Mouse (Mus musculus) hindbrain, embryonic 12.5 days (tissue): ENCODE data around the gene Ntm. TPM values are rescaled to one million over a fixed set of nuclear protein-coding genes. Genes with fewer than 3 reads are reported as not detected.

Experiments
- ATAC-seq: fragments of 200-750 bp; cut with Nextera tagmentation; 2 replicates; pipeline ENCODE4 v1.8.0; 2017; ENCODE audit warnings: moderate TSS enrichment; ENCODE audit not compliant: low FRiP score
- H3K27ac ChIP-seq: fragments of 300-500 bp; sonication (generic); 2 replicates; pipeline ENCODE4 v1.5.1; 2016; ENCODE audit warnings: mild to moderate bottlenecking
- H3K27me3 ChIP-seq: fragments of 300-500 bp; sonication (generic); 2 replicates; pipeline ENCODE4 v1.6.1; 2016; ENCODE audit warnings: mild to moderate bottlenecking
- H3K36me3 ChIP-seq: fragments of 300-500 bp; sonication (generic); 2 replicates; pipeline ENCODE4 v1.6.1; 2016; ENCODE audit warnings: mild to moderate bottlenecking
- H3K4me1 ChIP-seq: fragments of 300-500 bp; sonication (generic); 2 replicates; pipeline ENCODE4 v1.6.1; 2016
- H3K4me2 ChIP-seq: fragments of 300-500 bp; sonication (generic); replicated peaks from 2 replicates; pipeline ENCODE4 v1.6.1; 2016; ENCODE audit warnings: mild to moderate bottlenecking
- H3K4me3 ChIP-seq: fragments of 300-500 bp; sonication (generic); 2 replicates; pipeline ENCODE4 v1.5.1; 2016; ENCODE audit warnings: mild to moderate bottlenecking
- H3K9ac ChIP-seq: fragments of 300-500 bp; sonication (generic); 2 replicates; pipeline ENCODE4 v1.6.1; 2016; ENCODE audit warnings: mild to moderate bottlenecking, moderate library complexity
- H3K9me3 ChIP-seq: fragments of 300-500 bp; sonication (generic); replicated peaks from 2 replicates; pipeline ENCODE4 v1.6.1; 2016; ENCODE audit warnings: mild to moderate bottlenecking
- WGBS: fragments of 180-500 bp; shearing (Covaris S2); methylation state at CpG from one replicate; pipeline ENCODE4 v1.1.7; 2016; 5-methylcytosine and 5-hydroxymethylcytosine counted together
- polyA plus RNA-seq: library from polyadenylated mRNA; unstranded; fragments of >200 nt; fragmentation: Nextera tagmentation; extraction: Ambion mirVana; gene quantifications from 2 replicates; pipeline ENCODE4 v1.2.1, GENCODE M21; 2016

Gene Ntm
- polyA plus RNA-seq, 1 experiment from 2014 or later = 61.3 TPM

GRCm38 (mm10) chr9:29285144-29285543 is 677.8 kb downstream of the Ntm start:
- Histone ChIP-seq H3K9me3 (no peaks in the 10 kb centered on the region), H3K27me3 (no peaks in the 10 kb centered on the region), H3K27ac (peak overlapping the region; percentile 48; the same call in 1 of the 2 replicates), H3K4me2 (no peak overlapping the region), H3K9ac (no peak overlapping the region), H3K4me1 (no peaks in the 10 kb centered on the region), H3K36me3 (no peaks in the 10 kb centered on the region), H3K4me3 (no peak overlapping the region)
- peak; percentile 71 for ATAC-seq

DNA sequence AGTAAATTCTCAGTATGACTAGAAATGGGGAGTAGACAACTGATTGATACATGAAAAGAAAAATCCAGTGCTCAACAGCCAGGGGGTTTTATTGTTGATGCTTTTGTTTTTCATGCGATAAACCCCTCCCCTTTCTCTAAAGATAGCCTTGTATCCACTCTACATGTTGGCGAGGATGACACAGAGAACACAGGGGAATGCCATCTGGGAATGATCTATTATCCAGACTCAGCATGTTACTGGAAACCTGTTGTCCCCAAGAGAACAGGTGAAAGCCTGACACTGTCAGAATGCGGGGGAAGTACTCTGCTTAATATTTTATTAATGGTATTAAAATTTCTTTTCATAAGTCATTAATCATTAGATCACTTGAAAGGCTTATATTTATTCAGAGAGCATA is 690.1 kb downstream of the Ntm start:
- no peak overlapping the region for H3K4me2 ChIP-seq
- H3K9me3 ChIP-seq = no peaks in the 10 kb centered on the region
- ATAC-seq = no peak
- H3K36me3 ChIP-seq = no peaks in the 10 kb centered on the region
- WGBS = 69% methylated on average over 3 of the region's 3 CpGs
- H3K9ac ChIP-seq = no peak overlapping the region
- peaks cover 9% of the 10 kb centered on the region; the same call in 1 of the 2 replicates for H3K4me1 ChIP-seq
- no peaks in the 10 kb centered on the region for H3K27me3 ChIP-seq
- no peak overlapping the region for H3K4me3 ChIP-seq
- H3K27ac ChIP-seq = no peak overlapping the region

DNA sequence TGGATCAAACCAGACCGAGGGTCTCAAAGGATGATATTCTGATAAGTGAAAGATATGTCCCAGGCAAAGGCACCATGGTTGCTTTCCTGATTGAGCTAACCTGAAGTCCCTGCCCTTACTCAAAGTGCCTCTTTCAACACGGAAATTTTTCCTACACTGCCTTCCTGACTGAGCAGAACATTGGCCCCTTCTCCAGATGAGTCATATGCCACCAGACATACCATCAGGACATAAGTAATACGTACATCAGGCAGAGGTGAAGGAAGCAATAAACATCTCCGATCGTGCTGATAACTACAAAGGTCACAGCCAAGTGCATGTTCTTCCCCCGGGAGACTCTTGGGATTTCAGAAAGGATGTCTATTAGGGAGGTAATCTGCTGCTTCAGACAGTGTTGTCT is 693.0 kb downstream of the Ntm start:
- no peaks in the 10 kb centered on the region for H3K9me3 ChIP-seq
- no peak overlapping the region for H3K4me3 ChIP-seq
- no peak overlapping the region for H3K4me2 ChIP-seq
- 82% methylated on average over 6 of the region's 6 CpGs for WGBS
- H3K27me3 ChIP-seq = no peaks in the 10 kb centered on the region
- ATAC-seq = no peak
- H3K4me1 ChIP-seq = peaks cover 12% of the 10 kb centered on the region
- H3K27ac ChIP-seq = no peak overlapping the region
- H3K9ac ChIP-seq = no peak overlapping the region
- H3K36me3 ChIP-seq = no peaks in the 10 kb centered on the region

DNA sequence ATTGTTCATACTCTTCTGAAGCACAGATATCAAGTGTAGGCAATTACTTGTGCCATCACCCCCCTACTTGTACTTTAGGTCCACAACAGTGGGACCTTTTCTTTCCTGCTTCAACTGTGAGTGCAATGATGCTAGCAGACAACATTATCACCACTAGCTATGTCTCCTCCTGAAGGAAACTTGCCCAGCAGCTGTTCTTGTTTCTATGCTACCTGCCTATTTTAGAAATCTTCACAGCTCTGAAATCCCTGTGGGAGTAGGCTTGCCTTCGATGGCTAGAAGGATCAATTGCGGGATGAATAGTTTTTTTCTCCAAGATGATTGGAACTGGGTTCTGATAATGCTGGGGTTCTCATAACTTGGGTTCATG is 693.7 kb downstream of the Ntm start:
- Histone ChIP-seq H3K4me1 (peaks cover 12% of the 10 kb centered on the region), H3K9ac (no peak overlapping the region), H3K36me3 (no peaks in the 10 kb centered on the region), H3K9me3 (no peaks in the 10 kb centered on the region), H3K4me2 (no peak overlapping the region), H3K27ac (no peak overlapping the region), H3K27me3 (no peaks in the 10 kb centered on the region), H3K4me3 (no peak overlapping the region)
- 94% methylated on average over 2 of the region's 2 CpGs for WGBS
- ATAC-seq = no peak

GRCm38 (mm10) chr9:29268583-29269276 is 694.2 kb downstream of the Ntm start:
- H3K9me3 ChIP-seq = no peaks in the 10 kb centered on the region
- no peak overlapping the region for H3K27ac ChIP-seq
- H3K4me2 ChIP-seq = no peak overlapping the region
- H3K36me3 ChIP-seq = no peaks in the 10 kb centered on the region
- peaks cover 12% of the 10 kb centered on the region for H3K4me1 ChIP-seq
- no peak for ATAC-seq
- H3K4me3 ChIP-seq = no peak overlapping the region
- 65% methylated on average over 10 of the region's 10 CpGs for WGBS
- no peaks in the 10 kb centered on the region for H3K27me3 ChIP-seq
- H3K9ac ChIP-seq = no peak overlapping the region

DNA sequence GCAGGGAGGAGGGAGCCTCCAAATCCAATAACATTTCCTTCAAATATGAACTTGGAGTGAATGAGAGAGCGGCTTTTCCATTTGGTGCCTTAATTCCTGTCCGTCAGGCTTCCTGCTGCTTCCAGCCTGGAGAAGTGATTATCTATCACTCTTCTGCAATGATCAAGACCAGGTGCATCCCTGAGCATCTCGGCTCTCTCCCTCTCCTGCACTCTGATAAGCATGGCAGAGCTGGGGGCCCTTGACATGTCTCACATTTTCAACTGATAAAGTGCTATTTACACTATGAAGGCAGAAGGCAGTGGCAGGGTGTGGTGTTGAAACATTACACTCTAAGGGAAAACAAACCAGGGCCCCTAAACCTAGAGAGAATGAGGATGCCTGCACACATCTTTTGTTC is 695.3 kb downstream of the Ntm start:
- peaks cover 12% of the 10 kb centered on the region for H3K4me1 ChIP-seq
- no peaks in the 10 kb centered on the region for H3K36me3 ChIP-seq
- H3K4me2 ChIP-seq = no peak overlapping the region
- WGBS = 39% methylated on average over 3 of the region's 3 CpGs
- no peak overlapping the region; the same call in 1 of the 2 replicates for H3K27ac ChIP-seq
- no peak for ATAC-seq
- no peak overlapping the region for H3K9ac ChIP-seq
- no peaks in the 10 kb centered on the region for H3K27me3 ChIP-seq
- no peak overlapping the region for H3K4me3 ChIP-seq
- H3K9me3 ChIP-seq = no peaks in the 10 kb centered on the region

GRCm38 (mm10) chr9:29265177-29265576 is 697.8 kb downstream of the Ntm start:
- Histone ChIP-seq H3K4me3 (no peak overlapping the region), H3K4me1 (peaks cover 12% of the 10 kb centered on the region), H3K27me3 (no peaks in the 10 kb centered on the region), H3K9me3 (no peaks in the 10 kb centered on the region), H3K4me2 (no peak overlapping the region), H3K9ac (no peak overlapping the region), H3K36me3 (no peaks in the 10 kb centered on the region), H3K27ac (no peak overlapping the region)
- no peak for ATAC-seq
- 41% methylated on average over 4 of the region's 4 CpGs for WGBS

DNA sequence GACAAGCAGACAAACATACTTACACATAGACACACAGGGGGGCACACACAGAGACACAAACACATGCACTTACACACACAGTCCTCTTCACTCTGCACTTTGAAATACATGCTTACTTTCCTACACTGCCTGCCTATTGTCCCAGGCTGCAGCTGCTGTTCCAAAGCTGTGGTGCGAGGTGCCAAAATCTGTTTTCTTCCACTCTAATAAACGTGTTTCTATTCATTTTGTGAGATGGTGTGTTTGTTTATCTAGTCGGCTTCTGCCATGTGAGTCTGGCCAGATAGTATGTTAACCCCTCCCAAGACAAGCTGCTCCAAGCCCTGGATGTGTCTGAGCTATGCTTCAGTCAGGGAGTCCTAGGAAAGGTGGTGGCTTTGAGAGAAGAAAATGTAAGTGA is 700.1 kb downstream of the Ntm start:
- 56% methylated on average over 3 of the region's 3 CpGs for WGBS
- no peak overlapping the region; the same call in 1 of the 2 replicates for H3K9ac ChIP-seq
- no peak overlapping the region for H3K4me3 ChIP-seq
- no peak overlapping the region for H3K27ac ChIP-seq
- H3K4me2 ChIP-seq = no peak overlapping the region
- no peaks in the 10 kb centered on the region for H3K9me3 ChIP-seq
- no peaks in the 10 kb centered on the region for H3K27me3 ChIP-seq
- no peaks in the 10 kb centered on the region for H3K36me3 ChIP-seq
- no peak for ATAC-seq
- H3K4me1 ChIP-seq = peaks cover 4% of the 10 kb centered on the region; the same call in 1 of the 2 replicates

GRCm38 (mm10) chr9:29252866-29253265 is 710.1 kb downstream of the Ntm start:
- Histone ChIP-seq H3K27ac (no peak overlapping the region), H3K4me3 (no peak overlapping the region), H3K4me1 (0 out of 2 replicates have a peak, but pooled peaks cover under 1% of the 10 kb centered on the region), H3K9ac (no peak overlapping the region), H3K27me3 (no peaks in the 10 kb centered on the region), H3K9me3 (no peaks in the 10 kb centered on the region), H3K36me3 (no peaks in the 10 kb centered on the region), H3K4me2 (no peak overlapping the region)
- WGBS = 72% methylated on average over 2 of the region's 2 CpGs
- ATAC-seq = no peak

DNA sequence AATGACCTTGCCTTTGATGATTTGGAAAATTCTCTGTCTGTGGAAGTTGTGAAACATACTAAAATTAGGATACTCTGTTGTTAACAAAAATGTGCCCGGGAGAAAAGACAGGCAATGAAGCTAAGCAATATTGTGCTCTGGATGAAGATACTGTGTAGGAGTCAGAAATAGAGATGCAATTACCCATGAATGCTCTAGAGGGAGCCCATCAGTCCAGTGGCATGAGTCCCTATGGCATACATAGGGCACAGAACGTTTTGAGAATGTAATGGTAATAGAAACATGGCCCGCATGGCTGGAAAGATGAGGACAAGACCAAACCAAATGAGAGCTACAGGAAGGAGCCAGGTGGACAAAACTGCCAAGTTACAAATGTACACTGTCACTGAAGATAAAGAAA is 712.1 kb downstream of the Ntm start:
- Histone ChIP-seq H3K9me3 (no peaks in the 10 kb centered on the region), H3K4me2 (no peak overlapping the region), H3K9ac (no peak overlapping the region), H3K27ac (no peak overlapping the region), H3K4me3 (no peak overlapping the region), H3K36me3 (no peaks in the 10 kb centered on the region), H3K27me3 (no peaks in the 10 kb centered on the region), H3K4me1 (0 out of 2 replicates have a peak, but pooled peaks cover 3% of the 10 kb centered on the region)
- WGBS = 70% methylated on average over 3 of the region's 3 CpGs
- ATAC-seq = no peak

DNA sequence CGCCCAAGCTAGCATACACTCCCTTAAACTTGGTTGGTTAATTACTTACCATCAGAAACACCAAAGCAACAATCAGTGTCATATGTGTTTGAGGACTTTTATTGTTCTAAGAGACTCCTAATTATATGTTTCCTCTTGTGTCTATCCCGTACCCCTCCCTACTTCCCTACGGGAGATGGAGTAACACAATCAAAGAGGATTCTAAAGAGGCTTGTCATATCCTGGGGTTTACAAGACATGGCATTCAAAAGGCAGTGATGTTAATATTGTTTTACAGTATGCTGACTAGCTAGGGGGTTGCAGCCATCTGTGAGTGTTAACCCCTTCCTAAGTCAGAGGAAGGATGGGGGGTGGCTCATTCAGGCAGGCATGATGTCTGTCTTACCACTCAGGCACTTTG is 715.1 kb downstream of the Ntm start:
- Histone ChIP-seq H3K36me3 (no peaks in the 10 kb centered on the region), H3K9ac (no peak overlapping the region), H3K4me3 (no peak overlapping the region), H3K27me3 (no peaks in the 10 kb centered on the region), H3K4me2 (no peak overlapping the region), H3K9me3 (no peaks in the 10 kb centered on the region), H3K4me1 (0 out of 2 replicates have a peak, but pooled peaks cover 3% of the 10 kb centered on the region), H3K27ac (no peak overlapping the region)
- no peak for ATAC-seq
- WGBS = 55% methylated on average over 3 of the region's 3 CpGs

GRCm38 (mm10) chr9:29244006-29244405 is 718.9 kb downstream of the Ntm start:
- no peaks in the 10 kb centered on the region for H3K9me3 ChIP-seq
- ATAC-seq = no peak
- no peaks in the 10 kb centered on the region for H3K27me3 ChIP-seq
- H3K4me2 ChIP-seq = no peak overlapping the region
- no peak overlapping the region for H3K4me3 ChIP-seq
- 91% methylated on average over 2 of the region's 2 CpGs for WGBS
- no peaks in the 10 kb centered on the region for H3K36me3 ChIP-seq
- H3K27ac ChIP-seq = no peak overlapping the region
- no peak overlapping the region for H3K9ac ChIP-seq
- H3K4me1 ChIP-seq = 0 out of 2 replicates have a peak, but pooled peaks cover 3% of the 10 kb centered on the region
